Mouse (Mus musculus): Measurements from ENCODE around the gene Samd4.

The Samd4 gene

DNA sequence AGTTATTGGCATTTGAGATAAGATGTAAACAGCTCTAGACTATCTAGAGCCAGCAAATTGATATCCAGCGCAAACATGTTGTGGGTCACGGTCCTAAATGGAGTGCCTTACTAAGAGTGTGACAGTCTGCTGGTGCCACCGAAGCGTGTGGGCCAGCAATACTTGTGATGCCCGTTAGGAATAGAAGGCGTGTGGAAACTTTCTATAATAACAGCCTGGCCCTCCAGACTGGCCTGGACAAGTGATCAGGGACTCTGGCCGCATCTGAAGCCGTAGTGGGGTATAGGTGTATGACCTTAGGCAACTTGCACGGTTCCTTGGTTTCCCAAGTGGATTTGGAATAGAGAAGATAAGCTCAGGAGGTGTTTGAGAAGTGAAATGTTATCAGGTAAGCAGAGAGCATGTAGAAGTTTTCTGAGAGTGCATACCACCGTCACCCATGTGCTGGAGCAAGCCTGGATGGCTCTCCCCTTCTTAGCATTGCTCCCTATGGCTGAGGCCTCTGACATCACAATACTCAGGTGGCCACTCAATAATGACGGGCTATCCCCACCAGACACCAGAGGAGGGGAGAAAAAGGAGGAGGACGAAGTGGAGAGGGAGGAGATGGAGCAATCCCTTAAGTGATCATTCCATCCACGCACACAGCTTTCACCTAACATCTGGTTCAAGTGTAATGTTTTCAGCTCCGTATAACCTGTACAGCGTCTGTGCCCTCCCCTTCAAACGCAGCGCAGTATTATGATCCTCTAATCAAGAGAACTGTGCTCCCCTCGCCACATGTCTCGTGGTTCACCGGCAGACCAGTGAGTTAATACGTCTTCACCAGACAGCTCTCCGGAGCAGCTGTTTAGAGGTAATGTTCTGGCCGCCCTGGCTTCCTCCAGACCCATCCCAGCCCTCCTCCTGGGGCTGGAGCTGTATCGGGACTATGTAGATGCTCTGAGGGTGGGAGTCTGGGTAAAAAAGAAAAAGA lies 118.4 kb downstream of the Samd4 start:
- no peak for DNase-seq

DNA sequence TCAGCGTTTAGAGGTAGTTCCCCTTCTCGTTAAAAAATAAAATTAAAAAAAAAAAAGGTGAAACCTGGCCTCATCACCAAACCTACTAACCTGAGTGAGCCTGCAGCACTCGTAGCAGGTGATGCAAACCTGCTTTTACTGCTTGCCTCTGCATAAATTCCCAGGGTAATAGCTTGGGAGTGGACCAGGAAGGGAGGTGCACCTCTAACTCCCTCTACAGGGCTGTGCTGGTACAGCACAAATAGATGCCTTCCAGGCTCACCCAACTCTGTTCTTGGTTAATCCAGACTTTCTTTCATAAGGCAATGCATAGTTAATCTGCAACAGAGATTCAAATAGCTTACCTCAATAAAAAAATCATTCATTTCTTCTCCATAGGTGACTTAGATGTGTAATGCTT lies 121.5 kb downstream of the Samd4 start:
- DNase-seq = peak; percentile 42

DNA sequence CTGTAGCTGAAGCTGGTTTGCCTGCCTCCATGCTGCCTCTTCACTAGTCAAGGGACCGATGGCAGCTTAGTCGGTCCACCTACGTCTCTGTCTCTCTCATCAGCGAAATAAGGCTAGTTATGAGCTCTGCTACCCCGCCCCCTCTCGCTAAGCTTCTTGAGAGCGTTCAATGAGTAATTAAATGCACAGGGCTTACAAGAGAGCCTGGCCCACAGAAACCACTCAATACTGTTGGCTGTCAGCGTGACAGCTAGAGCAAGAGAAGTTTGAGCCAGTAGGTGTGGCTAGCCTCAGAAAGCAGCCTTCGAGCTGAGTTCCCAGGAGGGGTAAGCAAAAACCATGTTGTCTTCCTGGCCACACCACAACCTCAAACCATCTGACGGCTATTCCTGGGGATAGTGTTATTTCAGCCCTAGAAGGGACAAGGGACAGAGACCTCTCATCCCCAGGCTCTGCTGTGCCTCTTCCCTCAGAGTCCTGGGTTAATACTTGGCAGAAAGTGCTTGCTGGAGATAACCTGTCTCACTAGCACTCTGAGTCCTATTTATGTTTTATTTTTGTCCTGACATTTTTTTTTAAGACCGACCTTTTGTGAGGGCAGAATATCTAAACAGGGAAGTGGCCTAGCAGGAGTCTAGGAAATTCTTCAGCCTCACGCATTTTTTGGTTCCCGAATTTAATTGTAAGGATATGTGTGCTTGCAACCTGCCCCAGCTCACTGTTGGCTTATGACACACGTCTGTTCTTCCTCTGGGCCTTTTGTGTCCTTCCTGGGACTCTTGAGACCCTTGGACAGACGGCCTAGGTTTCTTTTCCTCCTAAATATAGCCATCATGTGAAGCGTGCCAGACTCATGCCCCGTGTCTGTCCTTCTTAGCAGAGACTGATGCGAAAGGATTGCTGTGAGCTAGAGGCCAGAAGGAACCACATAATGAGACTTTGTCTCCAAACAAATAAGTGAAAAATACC lies 128.8 kb downstream of the Samd4 start:
- no peak for DNase-seq

DNA sequence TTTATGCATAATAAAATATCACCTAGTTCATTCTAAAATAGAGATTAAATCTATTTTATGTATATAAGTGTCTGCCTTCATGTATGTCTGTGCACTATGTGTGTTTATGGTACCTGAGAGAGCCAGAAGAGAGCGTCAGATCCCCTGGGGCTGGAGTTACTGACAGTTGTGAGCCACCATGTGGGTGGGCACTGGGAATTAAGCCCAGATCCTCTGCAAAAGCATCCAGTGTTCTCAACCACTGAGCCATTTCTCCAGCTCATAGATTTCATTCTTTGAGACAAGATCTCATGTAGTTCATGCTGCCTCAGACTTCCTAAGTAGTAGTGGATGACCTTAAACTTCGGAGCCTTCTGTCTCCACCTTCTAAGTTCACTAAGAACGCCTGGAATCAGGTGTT lies 133.0 kb downstream of the Samd4 start:
- no peak for DNase-seq

DNA sequence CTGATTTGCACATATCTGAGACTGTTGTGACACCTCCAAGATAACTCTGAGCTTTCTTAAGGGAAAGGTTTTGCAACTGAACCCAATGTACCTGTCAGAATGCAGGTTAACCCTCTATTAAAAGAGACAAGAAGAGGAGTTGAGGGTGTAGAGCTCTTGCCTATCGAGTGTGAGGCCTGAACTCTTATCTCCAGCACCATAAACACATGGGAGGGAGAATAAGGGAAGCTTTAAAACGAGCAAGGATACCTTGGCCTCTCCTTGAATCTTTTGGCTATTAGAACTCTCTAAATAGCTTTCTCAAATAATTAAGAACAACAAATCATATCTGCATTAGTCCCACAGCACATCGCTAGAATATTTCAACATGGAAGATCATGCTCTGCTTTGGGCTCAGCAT lies 135.0 kb downstream of the Samd4 start:
- DNase-seq = no peak

DNA sequence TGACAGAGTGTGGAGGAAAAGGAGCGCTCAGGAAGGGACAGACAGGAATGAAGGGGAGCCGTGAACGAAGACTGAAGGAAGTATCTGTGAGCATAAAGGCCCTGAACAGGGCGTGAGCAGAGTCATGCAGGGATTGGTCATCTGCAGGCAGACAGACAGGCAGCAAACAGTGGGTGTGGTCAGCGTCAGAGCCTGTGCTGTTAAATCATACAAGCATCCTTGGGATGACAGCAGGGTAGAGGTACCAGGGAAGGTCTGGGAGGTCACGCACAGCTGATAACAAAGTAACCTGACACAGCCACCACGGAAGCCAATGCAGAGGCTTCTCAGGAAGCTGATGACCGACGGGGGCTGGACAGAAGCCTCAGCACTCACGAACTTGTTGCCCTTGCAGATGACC lies 138.2 kb downstream of the Samd4 start:
- no peak for DNase-seq

DNA sequence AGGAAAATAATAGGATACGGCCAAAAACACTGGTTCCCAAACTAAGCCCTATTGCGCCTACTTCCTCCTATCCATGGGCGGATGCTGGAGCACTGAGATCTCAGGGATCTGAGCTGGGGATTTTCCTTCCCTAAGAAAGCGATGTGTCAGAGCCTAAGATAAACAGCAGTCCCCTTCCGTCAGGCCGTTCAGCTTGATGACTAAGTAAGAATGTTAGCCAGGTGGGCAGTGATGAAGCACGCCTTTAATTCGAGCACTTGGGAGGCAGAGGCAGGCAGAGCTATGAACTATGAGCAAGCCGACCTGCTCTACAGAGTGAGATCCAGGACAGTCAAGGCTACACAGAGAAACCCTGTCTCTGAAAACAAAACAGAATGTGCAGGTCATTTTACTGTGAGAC lies 140.9 kb downstream of the Samd4 start:
- no peak for DNase-seq

DNA sequence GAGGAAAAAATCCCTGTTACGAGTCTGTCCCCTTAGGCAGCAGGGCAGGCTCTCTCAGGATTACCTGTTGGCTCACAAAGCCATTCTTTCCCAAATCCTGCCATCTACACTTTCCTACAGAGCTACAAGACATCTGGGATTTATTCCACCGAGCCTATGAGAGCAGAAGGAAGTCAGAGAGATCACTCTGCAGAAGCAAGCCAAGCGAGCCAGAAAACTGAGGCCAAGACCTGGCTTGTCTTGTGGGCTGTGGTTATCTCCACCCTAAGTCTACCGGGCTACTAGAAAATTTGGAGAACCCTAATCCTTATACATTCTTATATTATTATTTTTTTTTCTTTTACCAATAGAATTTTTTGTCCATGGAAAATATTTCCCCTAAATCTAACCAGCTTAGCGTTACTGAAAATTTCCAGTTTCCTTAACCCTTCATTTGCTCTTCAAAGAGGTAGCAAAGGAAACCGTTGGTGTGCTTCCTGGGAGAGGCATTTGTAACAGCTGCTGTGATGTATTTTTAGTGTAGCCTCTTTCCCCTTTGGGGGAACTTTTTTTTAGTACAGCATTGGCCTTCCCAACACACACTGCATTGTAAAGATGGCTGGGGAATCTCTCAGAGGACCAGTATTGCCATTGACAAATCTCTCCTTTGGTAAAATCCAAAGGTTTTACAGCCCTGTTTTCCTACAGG lies 144.9 kb downstream of the Samd4 start:
- no peak for DNase-seq

DNA sequence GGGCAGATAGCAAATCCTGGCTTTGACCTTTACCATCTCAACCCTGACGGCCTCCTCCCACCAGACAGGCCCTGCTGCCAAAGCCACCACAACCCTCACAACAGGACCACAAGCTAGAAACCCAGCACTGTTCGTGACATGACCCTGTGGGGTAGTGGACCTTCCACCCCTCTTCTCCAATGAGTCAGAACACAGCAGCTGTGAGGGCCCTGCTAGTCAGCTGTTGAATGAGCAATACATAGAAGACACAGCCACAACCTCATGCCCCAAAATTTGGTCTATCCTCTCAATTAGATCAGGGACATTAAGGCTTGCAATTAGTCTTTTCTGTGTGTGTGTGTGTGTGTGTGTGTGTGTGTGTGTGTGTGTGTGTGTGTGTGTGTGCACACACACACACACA lies 148.9 kb downstream of the Samd4 start:
- DNase-seq = no peak

DNA sequence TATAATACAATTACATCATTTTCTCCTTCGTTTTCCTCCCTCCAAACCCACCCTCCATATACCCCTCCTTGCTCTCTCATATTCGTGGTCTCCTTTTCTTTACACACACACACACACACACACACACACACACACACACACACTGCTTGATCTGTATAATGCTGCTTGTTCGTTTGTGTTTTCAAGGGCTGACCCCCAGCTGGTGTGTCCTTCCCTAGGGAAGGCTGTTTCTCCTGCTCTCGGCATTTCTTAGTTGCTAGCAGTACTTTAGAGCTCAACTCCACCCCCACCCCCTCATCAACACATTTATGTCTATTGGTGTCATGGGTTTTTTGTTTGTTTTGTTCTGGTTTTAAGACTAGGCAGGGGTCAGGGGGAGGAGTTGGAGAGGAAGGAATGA lies 149.5 kb downstream of the Samd4 start:
- DNase-seq = no peak

DNA sequence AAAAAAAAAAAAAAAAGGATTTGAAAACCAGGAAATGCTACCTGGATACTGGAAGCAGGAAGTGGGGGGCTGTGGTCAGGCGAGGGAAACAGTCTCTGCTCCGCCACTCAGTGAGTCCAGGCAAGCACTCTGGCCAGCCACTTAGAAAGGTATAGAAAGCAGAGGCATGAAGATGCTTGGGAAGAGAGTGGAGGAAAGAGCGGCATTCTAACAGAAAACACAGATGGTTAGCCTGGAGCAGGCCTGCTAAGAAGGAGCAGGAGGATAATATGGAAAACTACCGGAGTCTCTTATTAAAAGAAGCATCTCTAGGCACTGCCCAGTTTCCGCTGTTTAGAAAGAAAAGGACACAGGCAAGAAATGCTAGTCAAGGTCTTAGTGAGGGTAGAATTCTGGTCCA lies 150.8 kb downstream of the Samd4 start:
- DNase-seq = no peak

DNA sequence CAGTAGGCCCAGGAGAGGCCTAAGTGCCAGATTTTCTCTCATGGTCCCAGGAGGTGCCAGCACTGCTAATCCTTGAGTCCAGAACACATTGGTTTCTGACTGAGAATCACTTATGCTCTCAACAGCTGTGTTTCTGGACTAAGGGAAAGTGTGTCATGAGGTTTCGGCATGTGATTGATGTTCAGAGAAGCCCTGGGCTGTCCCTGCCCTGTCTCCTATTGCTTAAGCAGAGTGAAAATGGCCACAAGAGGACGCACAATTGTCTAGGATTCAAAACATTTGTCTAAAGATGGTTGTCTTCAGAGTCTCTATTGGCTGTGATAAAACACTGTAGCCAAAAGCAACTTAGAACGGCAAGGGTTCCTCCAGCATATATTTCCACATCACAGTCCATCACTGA lies 159.0 kb downstream of the Samd4 start:
- no peak for DNase-seq

DNA sequence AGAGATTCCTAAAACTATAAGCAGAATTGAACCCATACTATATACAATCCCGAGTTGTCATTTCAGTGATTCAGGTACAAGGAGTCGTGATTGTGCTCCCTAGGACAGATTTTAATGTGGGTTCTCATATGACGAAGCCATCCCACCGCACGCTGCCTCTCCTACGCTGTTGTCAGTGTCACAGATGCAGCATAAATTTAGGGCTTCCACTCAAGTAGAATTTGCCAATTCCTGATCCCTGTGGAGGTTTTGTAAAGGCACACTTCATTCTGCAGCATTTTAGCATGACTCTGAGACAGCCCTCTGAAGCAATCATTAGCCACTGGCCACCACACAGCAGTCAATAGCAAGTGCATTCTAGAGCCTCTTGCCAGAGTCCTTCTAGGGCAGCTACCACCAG lies 166.4 kb downstream of the Samd4 start:
- no peak for DNase-seq

DNA sequence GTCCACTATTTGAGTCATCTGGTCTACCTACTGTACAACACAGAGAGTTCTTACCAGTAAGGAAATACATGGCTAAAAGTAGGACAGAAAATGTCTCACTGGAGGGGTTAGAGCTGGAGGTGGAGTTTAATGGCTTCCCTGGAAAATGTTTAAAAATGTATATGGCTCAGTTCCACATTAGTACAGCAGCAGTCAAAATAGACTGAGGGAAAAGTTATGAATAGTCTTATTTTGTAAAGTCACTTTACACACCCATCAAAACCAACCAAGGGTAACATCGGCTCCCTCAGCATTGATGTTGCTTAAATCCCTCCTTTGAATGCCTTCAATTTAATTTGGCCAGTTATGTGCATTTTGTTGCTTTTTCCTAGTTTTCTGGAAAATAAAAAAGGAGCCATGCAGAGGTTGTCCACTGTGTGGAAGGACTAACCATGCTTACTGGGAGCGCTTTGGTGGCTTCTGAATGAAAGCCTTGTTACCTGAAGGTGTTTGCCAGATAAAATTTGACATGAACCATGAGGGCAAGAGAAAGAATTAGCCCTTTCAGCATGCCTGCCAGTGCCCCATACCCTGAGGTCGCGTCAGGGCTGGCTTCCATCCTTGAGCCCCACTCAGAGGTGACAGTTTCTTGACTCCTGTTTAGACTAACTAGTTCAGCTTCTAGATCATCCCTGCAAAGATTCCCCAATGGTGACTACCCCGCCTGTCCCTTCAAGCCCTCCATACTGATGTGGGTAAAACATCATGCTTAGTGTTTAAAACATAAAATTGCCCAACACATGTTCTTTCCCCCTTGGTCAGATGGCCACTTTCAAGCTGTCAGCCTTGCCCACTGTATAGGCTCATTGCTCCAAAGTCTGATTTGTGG lies 169.3 kb downstream of the Samd4 start:
- no peak for DNase-seq

DNA sequence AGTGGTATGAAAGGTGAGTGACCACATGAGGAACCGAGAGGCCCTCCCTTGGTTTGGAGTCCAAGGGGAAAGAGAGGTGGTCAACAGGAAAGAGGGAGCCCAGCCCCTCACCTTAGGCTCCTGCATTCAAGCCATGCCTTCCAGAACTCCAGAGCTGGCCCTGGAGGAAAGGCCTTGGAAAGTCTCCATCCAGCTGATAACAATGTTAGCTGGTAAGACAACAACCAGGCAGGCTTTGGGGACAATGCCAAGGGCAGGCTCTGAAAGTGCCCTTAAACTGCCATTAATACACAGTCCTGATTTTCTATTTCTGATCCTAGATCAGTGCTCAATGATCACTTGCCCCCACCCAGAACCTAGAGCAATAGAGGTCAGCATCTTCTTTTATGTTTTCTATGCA lies 170.4 kb downstream of the Samd4 start:
- DNase-seq = no peak

DNA sequence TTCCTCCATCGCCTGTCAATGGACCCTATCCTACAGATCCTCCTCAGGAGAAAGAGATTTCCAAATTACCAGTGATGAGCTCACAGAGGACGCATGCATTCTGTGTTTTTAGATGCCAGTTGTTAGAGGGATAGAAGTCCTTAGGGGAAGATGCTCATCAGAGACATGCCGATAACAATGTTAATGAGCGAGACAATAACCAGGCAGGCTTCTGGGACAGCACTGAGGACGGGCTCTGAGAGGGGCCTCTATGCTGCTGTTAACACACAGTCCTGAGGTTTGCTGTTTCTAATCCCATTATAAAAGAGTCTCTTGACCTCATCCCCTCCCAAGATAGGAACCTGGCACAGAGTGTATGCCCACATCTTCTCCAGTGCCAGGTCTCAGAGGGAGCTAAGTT lies 171.2 kb downstream of the Samd4 start:
- DNase-seq = no peak

DNA sequence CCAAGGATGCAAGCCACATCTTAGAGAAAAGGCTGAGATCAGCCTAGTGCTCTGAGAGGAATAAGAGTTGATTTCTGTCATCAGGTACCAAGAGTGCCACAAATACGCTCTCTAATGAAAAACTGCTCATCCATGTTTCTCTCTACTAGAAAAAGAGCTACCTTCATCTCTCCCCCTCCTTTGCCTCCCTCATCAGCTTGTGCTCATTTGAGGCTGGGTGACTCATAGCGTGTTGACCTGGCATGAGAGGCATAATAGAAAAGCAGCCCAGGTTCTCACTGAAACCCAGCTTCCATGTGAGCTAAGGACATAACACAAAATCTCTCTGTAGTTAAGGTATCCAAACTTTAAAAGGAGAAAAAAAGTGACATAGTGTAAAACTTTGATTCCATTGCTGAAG lies 176.3 kb downstream of the Samd4 start:
- DNase-seq = no peak

DNA sequence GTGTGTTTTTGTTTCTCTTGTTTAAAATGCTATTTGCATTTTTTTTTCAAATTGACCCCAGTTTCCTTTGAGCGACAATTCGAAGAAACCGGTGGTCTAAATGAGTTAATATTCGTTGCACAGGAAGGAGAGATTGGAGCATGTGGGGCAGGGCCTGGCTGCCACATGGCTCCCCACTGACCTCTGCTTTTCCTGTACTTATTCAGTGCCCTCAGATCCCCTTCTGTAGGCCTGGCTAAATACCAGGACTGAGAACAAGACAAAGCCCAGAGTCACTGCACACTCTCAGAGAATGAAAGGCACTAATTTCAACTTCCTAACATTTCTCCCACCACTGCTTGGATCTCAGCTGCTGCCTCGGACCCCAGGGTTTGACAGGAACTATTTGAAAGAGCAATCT lies 182.4 kb downstream of the Samd4 start:
- DNase-seq = no peak

DNA sequence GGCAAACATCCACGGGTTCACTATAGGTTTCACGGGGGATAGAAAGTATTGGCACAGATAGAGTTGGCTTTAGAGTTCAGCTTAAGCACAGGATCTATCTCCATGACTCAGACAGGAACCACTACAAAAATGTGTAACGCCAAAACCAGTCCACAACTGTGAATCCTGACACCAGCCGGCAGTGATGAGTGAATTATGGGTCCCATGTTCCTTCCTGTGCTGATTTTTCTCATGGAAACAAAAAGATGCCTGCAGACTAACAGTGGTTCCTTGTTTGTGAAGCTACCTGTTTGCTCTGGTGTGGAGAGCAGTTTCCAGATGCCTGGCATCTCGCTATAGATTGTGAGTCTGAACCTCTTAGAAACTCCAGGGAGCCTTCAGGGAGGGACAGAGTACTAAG lies 184.2 kb downstream of the Samd4 start:
- DNase-seq = no peak

DNA sequence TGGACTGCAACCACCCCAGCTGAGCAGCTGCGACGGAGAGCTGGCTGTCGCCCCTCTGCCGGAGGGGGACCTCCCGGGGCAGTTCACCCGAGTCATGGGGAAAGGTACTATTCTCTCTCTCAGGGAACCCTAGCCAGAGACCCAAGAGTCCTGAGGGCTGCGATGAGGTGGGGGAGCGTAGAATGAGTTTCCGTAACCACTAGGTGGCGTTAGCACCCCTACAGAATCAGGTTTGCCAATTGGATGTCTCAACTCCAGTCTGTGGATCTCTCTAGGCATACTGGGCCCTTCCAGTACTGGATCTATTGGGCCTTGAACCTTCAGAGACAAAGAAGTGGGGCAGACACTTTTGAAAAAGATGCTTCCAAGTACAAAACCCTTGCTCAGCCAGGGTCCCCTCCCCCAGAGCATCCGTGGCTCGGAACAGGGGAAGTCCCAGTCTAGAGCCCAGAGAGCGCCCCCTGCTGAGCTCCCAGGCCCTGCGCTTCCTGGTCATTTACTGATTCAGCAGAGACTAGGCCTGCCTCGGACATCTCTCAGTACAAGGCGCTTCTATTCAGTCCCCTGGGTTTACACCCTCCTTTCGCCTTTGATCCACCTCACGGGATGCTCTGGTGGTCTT lies 191.5 kb downstream of the Samd4 start:
- peak; percentile 18 for DNase-seq

DNA sequence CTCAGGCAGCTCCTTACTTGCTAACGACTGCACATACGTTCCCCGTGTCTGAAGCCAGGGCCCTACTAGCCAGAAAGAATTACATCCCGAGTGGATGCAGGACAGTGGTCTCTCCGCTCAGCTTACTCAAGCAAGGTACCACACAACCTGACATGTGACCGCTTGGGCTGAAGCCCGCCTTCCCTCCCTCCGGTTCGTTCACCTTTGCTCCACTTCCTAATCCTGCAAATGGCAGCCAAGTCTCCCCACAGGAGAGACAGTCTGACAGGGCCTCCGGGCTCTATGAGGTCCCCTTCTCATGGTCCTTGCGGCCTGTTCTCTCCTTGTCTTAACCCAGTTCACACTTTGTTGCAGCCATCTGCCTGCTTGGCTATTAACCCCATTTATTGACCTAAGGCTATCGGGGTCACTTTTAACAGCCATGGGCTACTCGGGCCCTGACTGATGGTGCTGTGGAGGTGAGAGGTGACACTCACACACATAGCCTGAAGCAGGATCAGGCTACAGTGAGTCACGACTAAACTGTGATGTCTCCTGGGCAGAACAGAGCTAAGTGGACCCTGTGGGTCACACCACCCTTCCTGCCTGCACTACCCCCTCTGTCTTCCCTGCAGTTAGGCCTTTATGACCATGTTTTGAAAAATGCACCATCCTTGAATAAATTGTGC lies 192.5 kb downstream of the Samd4 start:
- DNase-seq = no peak

Measured in cerebellum, adult 8-10 months (tissue).